Mouse (Mus musculus) left cerebral cortex, postnatal 25 days (tissue): ENCODE results near the gene Gm33815. TPM values are rescaled to one million over a fixed set of nuclear protein-coding genes. Genes with fewer than 3 reads are reported as not detected.
"Not testable (repeated sequence)": the region's sequence is repeated elsewhere in the genome, so short reads cannot be mapped to it uniquely, and the experiment has no call there.

Source experiments
- DNase-seq, 2 experiments: peaks; one replicate each; pipeline ENCODE4 v3.0.0; 2022; ENCODE audit warnings: low spot score in 2 of 2, mixed read lengths in 1 of 2
- intact Hi-C: fragments of 180-260 bp; cut with DNase I; formaldehyde crosslinking; loops from one replicate; pipeline ENCODE4 v1.15.1; 2025
- total RNA-seq, 2 experiments: library from RNA; stranded (reverse); gene quantifications; 2 replicates each; pipeline ENCODE4 v1.2.3; 2021

The Gm33815 gene
- total RNA-seq: not detected

GRCm38 (mm10) chrY:69320832-69321231 is at the start of gene Gm33815:
Gene Gm33815, plus strand, starts transcription at chrY:69321132.
- DNase-seq, intact Hi-C loops: not testable (repeated sequence)
